Mouse (Mus musculus) hindbrain, embryonic 10.5 days (tissue): ENCODE data around the gene Rnf141. TPM values are rescaled to one million over a fixed set of nuclear protein-coding genes. Genes with fewer than 3 reads are reported as not detected.

Experiments used
- DNase-seq: peaks from one replicate; pipeline ENCODE4 v3.0.0-alpha.2; 2017; ENCODE audit warnings: low spot score
- H3K27ac ChIP-seq: fragments of 300-500 bp; sonication (generic); 2 replicates; pipeline ENCODE4 v1.5.1; 2016; ENCODE audit warnings: mild to moderate bottlenecking, moderate library complexity
- H3K27me3 ChIP-seq: fragments of 300-500 bp; sonication (generic); 2 replicates; pipeline ENCODE4 v1.6.1; 2016; ENCODE audit warnings: mild to moderate bottlenecking; ENCODE audit not compliant: poor library complexity, insufficient read depth, severe bottlenecking
- H3K36me3 ChIP-seq: fragments of 300-500 bp; sonication (generic); 2 replicates; pipeline ENCODE4 v1.6.1; 2016; ENCODE audit warnings: mild to moderate bottlenecking, moderate library complexity
- H3K4me1 ChIP-seq: fragments of 300-500 bp; sonication (generic); replicated peaks from 2 replicates; pipeline ENCODE4 v1.6.1; 2016; ENCODE audit warnings: mild to moderate bottlenecking
- H3K4me3 ChIP-seq: fragments of 300-500 bp; sonication (generic); 2 replicates; pipeline ENCODE4 v1.5.1; 2016; ENCODE audit warnings: mild to moderate bottlenecking, moderate library complexity
- H3K9me3 ChIP-seq: fragments of 300-500 bp; sonication (generic); 2 replicates; pipeline ENCODE4 v1.6.1; 2016; ENCODE audit warnings: mild to moderate bottlenecking, moderate library complexity
- WGBS: fragments of 180-500 bp; shearing (Covaris S2); methylation state at CpG from one replicate; pipeline ENCODE4 v1.1.7; 2016; 5-methylcytosine and 5-hydroxymethylcytosine counted together
- polyA plus RNA-seq: library from polyadenylated mRNA; unstranded; fragments of >200 nt; fragmentation: Nextera tagmentation; extraction: Ambion mirVana; gene quantifications from 2 replicates; pipeline ENCODE4 v1.2.1, GENCODE M21; 2016

The Rnf141 gene
- polyA plus RNA-seq, 1 experiment from 2014 or later = 22.2 TPM

DNA sequence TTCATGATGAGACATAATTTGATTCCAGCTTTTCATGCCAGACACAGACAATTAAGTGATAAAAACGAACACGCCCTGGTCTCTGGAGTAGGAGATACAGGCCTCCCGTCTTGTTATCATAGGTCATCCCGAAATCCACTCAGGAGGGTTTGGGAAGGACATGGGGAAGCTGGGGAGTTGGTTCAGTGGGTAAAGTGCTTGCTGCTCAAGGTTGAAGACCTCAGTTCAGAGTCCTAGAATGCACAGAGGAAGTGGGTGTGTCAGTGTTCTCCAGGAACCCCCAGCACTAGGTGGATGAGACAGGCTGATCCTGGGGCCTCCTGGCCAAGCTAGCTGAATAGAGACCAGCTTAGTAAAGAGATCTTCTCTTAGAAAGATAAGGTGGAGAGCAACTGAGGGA lies 73.3 kb downstream of the Rnf141 start:
- H3K4me1 ChIP-seq = peaks cover 29% of the 10 kb centered on the region
- H3K36me3 ChIP-seq = no peaks in the 10 kb centered on the region
- no peak overlapping the region for H3K27ac ChIP-seq
- H3K27me3 ChIP-seq = peaks cover 46% of the 10 kb centered on the region
- WGBS = 93% methylated on average over 4 of the region's 4 CpGs
- H3K9me3 ChIP-seq = no peaks in the 10 kb centered on the region
- no peak for DNase-seq
- H3K4me3 ChIP-seq = no peak overlapping the region

DNA sequence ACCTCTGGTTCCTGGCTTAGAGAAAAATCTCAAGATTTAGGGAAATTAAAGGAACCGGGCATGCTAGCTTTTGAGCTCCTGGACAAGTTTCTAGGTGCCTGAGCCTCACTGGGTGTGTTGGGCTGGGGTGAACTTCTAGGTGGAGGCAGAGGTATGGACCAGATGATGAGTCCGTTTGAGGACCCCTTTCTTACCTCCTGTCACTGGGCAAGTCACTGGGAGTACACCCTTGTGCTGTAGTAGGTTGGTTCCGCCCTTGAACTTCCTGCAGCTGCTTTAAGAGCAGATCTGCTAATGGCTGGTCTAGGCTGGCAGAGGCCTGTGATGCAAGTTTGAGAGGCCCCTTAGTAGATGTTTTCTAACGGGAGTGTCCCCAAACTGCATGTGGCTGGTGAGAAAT lies 75.2 kb downstream of the Rnf141 start:
- peaks cover 27% of the 10 kb centered on the region for H3K4me1 ChIP-seq
- H3K27ac ChIP-seq = peak overlapping the region; percentile 79
- peak overlapping the region; percentile 63 for H3K4me3 ChIP-seq
- no peaks in the 10 kb centered on the region for H3K36me3 ChIP-seq
- peaks cover 46% of the 10 kb centered on the region for H3K27me3 ChIP-seq
- H3K9me3 ChIP-seq = no peaks in the 10 kb centered on the region
- WGBS = 44% methylated on average over 4 of the region's 4 CpGs
- no peak for DNase-seq

DNA sequence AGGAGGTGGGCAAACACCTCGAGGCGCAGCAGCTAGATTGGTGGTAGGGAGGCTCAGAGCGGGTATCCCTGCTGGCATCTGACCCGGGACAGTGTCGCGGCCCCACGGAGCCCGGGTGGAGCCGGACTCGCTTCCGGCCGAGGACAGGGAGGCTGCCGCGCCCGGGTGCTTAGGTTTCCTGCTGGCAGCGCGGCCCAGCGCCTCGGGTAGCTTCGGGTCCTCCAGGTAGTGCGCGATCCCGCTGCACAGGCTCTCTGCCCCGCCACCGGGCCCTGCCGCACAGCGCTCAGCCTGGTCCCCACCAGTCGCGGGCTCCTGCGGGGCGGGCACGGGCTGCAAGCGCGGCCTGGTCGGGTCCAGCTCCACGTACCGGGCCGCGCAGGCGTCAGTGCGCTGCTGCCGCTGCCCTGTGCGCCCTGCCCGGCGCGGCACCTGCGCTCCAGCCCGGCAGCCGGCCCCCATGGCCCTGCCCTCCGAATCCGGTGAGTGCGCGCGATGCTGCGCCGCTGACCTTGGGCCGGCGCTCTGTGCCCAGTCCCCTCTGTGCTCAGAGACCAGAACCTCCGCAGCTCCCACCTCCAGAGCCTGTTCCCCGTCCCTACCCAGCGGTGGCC lies 75.7 kb downstream of the Rnf141 start:
- H3K36me3 ChIP-seq = no peaks in the 10 kb centered on the region
- peak overlapping the region; percentile 63 for H3K4me3 ChIP-seq
- DNase-seq = peak; percentile 52
- peak overlapping the region; percentile 79 for H3K27ac ChIP-seq
- H3K27me3 ChIP-seq = peaks cover 46% of the 10 kb centered on the region
- peaks cover 22% of the 10 kb centered on the region for H3K4me1 ChIP-seq
- WGBS = under 1% methylated on average over 61 of the region's 61 CpGs
- H3K9me3 ChIP-seq = no peaks in the 10 kb centered on the region

DNA sequence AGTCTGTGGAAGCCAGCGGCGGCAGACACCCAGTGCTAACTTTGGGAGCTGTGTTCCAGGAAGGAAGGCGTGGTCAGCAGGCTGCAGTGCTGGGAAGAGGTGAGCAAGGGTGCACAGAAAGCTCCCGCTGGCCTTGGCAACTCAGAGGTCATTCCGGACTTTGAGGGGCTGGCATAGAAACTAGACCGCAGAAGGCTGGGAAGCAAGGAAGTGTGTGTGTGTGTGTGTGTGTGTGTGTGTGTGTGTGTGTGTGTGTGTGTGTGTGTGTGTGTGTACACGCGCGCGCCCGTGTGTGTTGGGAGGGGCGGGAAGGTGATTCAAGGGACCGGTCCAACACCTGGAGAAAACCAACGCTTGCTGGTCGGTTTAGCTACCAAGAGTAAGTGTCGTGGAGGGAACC lies 76.3 kb downstream of the Rnf141 start, which contains the start of gene Ampd3:
Gene Ampd3, plus strand, starts transcription at position 206 of the 400 bp plus-strand sequence.
- peaks cover 49% of the 10 kb centered on the region for H3K27me3 ChIP-seq
- DNase-seq = no peak
- 11% methylated on average over 16 of the region's 16 CpGs for WGBS
- no peaks in the 10 kb centered on the region for H3K9me3 ChIP-seq
- peak within 1 kb of the TSS; percentile 63 for H3K4me3 ChIP-seq
- H3K27ac ChIP-seq = peak within 1 kb of the TSS; percentile 79
- no peaks in the 10 kb centered on the region for H3K36me3 ChIP-seq
- peaks cover 18% of the 10 kb centered on the region for H3K4me1 ChIP-seq

DNA sequence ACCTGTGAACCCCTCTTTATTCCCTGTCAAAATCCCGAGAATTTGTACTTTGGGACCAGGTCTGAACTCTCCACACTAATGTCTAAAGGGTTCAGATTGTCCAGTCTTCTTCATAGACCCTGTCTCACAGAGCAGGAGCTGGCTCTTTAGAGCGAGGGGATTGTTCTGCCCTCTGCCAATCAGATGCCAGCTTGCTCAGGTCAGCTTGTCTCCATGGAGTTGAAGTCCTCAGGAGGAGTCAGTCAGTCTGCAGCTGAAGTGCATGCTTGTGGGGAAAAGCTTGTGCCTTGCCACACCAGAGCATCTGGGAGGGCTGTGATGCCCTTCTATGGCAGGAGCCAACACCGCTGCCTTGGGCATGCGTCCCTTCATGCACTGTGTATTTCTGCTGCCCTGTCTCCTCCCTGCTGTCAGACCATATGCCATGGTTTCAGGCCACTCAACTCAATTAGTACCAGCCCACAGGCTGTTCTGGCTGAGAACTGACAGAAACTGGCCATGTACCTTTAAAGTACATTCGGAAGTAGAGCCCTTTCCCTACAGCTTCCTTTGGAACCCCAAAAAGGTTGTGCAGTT lies 81.6 kb downstream of the Rnf141 start:
- 81% methylated on average over 5 of the region's 5 CpGs for WGBS
- Histone ChIP-seq H3K27me3 (peaks cover 11% of the 10 kb centered on the region), H3K4me3 (no peak overlapping the region), H3K27ac (no peak overlapping the region; the same call in 1 of the 2 replicates), H3K36me3 (no peaks in the 10 kb centered on the region), H3K4me1 (0 out of 2 replicates have a peak, but pooled peaks cover 8% of the 10 kb centered on the region), H3K9me3 (no peaks in the 10 kb centered on the region)
- DNase-seq = no peak

DNA sequence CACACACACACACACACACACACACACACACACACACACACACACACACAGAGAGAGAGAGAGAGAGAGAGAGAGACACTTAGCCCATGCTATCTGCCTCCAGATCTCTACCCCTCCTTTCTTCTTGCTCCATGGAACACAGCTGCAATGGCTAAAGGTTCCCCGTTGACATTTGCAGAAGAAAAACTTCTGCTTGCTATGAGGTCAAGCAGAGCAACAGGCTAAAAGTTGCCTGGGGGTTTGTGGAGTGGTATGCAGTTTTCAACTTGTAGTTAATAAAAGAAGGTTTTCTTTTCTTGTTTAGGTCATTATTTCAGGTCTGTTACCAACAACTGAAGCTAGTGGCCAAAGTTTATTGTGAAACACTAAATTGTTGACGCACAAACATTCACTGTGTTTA lies 87.8 kb downstream of the Rnf141 start:
- no peak for DNase-seq
- Histone ChIP-seq H3K27ac (no peak overlapping the region), H3K4me1 (peaks cover 39% of the 10 kb centered on the region), H3K4me3 (no peak overlapping the region), H3K27me3 (no peaks in the 10 kb centered on the region), H3K9me3 (no peaks in the 10 kb centered on the region), H3K36me3 (no peaks in the 10 kb centered on the region)
- WGBS = 61% methylated on average over 2 of the region's 2 CpGs

DNA sequence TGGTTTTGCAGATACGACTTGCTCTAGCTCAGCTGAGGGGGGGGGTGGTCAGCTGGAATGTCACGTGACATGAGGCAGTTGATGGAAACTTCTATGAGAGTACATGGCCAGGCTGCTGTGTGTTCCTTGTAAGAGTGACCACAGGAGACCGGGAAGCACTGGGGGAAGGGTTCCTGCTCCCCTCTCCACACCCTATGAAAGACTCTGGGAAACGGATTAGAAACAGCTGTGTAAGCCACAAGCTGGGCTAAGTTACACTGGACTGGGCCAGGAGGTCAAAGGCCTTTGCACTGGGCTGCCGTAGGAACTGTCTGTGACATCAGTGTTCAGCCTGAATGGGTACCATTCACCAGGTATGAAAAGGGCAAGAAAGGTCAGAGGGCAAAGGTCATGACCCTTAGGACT lies 90.3 kb downstream of the Rnf141 start:
- 18% methylated on average over 5 of the region's 5 CpGs for WGBS
- Histone ChIP-seq H3K27ac (no peak overlapping the region), H3K27me3 (no peaks in the 10 kb centered on the region), H3K36me3 (no peaks in the 10 kb centered on the region), H3K4me3 (no peak overlapping the region), H3K4me1 (peaks cover 44% of the 10 kb centered on the region), H3K9me3 (no peaks in the 10 kb centered on the region)
- peak; percentile 79 for DNase-seq

DNA sequence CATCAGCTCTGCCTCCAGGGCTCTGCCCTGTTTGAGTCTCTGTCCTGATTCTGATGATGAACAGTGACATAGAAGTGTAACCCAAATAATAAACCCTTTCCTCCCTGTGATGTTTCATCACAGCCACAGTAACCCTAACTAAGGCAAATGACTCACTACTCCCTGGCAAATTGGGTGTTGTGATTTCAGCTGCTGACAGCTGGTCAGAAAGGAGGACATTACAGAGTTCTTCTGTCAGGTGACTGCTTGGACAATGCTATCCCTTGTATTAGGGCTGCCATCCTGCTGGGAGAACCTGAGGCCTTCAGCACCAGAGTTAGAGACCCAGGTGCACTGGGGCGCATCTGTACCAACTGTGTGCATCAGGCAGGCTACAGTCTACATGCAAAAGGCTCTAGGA lies 90.9 kb downstream of the Rnf141 start:
- no peaks in the 10 kb centered on the region for H3K36me3 ChIP-seq
- no peaks in the 10 kb centered on the region for H3K9me3 ChIP-seq
- H3K4me3 ChIP-seq = no peak overlapping the region
- no peaks in the 10 kb centered on the region for H3K27me3 ChIP-seq
- H3K4me1 ChIP-seq = peaks cover 44% of the 10 kb centered on the region
- H3K27ac ChIP-seq = 0 out of 2 replicates have a peak overlapping the region, but pooled peaks have one; percentile 41
- 84% methylated on average over 1 of the region's 1 CpGs for WGBS
- DNase-seq = no peak

DNA sequence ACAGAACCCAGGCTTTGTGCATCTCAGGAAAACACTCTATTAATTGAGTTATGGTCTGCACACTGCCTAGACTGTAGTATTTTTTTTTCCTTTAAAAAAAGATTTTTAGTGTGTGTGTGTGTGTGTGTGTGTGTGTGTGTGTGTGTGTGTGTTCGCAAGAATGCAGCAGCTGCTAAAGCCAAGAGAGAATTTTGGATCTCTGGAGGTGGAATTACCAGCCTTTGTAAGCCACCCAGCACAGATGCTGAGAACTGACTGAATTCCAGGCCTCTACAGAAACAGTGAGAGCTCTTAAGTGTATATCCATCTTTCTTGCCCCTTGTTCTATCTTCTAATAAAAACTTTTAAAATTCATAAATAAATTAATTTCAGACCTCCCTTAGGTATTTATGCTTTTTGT lies 92.6 kb downstream of the Rnf141 start:
- Histone ChIP-seq H3K27me3 (no peaks in the 10 kb centered on the region), H3K27ac (no peak overlapping the region)
- 93% methylated on average over 1 of the region's 1 CpGs for WGBS

DNA sequence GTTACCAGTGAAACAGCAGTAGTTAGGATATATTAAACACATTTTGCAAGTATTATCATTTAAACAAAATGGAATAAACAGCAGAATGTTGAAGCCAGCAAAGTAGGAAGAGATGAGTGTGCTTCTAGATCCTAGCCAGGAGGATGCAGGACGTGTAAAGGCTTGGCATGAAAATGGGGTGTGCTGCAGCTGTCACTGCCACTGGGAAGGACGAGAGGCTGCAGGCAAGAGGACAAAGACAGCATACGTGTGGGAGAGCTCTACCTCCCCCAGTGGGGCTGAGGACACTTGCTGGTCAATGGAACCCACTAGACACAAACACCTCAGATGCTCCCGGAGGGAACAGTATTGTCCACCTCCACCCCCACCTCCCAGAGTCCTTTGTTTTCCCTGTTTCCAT lies 93.4 kb downstream of the Rnf141 start:
- Histone ChIP-seq H3K4me3 (no peak overlapping the region), H3K4me1 (peaks cover 31% of the 10 kb centered on the region), H3K27ac (peak overlapping the region; percentile 45; the same call in 1 of the 2 replicates), H3K27me3 (no peaks in the 10 kb centered on the region), H3K9me3 (no peaks in the 10 kb centered on the region), H3K36me3 (no peaks in the 10 kb centered on the region)
- DNase-seq = no peak
- WGBS = 46% methylated on average over 4 of the region's 4 CpGs

More for the DNA sequence above, 92.6 kb downstream of the Rnf141 start:
- Histone ChIP-seq H3K4me3 (no peak overlapping the region), H3K36me3 (no peaks in the 10 kb centered on the region), H3K9me3 (no peaks in the 10 kb centered on the region), H3K4me1 (peaks cover 37% of the 10 kb centered on the region)
- no peak for DNase-seq

Other genes with a start within 250 kb of the Rnf141 start
- gene Sbf2, start 229.5 kb downstream of the Rnf141 start, polyA plus RNA-seq = 31.4 and 34.8 TPM in 2 replicates
- gene Adm, start 216.8 kb downstream of the Rnf141 start, polyA plus RNA-seq = 5.9 and 6.8 TPM in 2 replicates
- gene Ampd3, start 76.3 kb downstream of the Rnf141 start, polyA plus RNA-seq = 1.7 and 1.9 TPM in 2 replicates
- 0.73 and 1.7 TPM in 2 replicates for gene Lyve1, start 18.8 kb upstream of the Rnf141 start, polyA plus RNA-seq
- 0.93 and 1.3 TPM in 2 replicates for gene Mrvi1, start 138.0 kb upstream of the Rnf141 start, polyA plus RNA-seq
- 71.1 and 77.3 TPM in 2 replicates for gene Ctr9, start 184.5 kb upstream of the Rnf141 start, polyA plus RNA-seq
- 1,372 and 1,373 TPM in 2 replicates for gene Eif4g2, start 238.6 kb upstream of the Rnf141 start, polyA plus RNA-seq